Mouse (Mus musculus): ENCODE measurements around the gene Olfr1217. TPM values are rescaled to one million over a fixed set of nuclear protein-coding genes. Genes with fewer than 3 reads are reported as not detected.

The Olfr1217 gene
- polyA plus RNA-seq (2014; fragmentation: Illumina TruSeq; extraction: RNeasy Lipid Tissue Mini Kit (QIAGEN cat#74804); ENCODE audit: low read depth, low replicate concordance), result not detected

GRCm38 (mm10) chr2:89031965-89032364 is at the start of gene Olfr1217:
Olfr1217 (minus strand) TSS chr2:89032065.

DNA sequence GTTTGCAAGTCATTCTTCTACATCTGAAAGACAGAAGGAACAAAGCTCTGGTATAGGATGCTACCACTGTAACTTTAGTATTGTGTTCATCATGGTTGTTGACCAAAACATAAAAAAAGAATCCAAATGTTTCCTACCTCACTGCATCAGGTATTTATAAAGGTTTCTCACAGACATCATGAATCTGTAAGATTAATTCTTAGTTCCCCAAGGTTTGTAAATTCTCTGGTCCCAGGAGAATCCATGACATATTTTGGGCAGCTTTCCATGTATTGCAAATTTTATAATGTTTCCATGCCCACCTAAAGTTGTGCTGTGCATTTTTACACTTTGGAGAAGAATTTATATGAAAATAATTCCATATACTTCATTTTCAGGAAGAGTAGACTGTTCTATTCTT is 29.2 kb upstream of the Olfr1217 start, which contains the start of gene Olfr1218:
TSS of gene Olfr1218 (minus strand) at position 101 of the 400 bp plus-strand sequence.

DNA sequence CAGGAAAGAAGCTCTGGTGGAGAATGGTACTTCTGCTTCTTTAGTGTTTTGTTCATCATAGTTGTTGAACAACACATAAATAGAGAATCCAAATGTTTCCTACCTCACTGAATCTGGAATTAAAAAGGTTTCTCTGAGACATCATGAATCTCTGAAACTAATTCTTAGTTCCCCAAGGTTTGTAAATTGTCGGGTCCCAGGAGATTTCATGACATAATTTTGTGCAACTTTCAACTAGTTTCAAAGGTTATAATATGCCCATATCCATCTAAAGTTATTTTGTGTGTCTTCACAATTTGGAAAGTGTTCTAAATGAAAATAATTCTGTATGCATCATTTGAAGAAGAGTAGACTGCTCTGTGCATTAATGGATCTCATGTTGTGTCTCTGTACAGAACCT is 13.6 kb downstream of the Olfr1217 start, which contains the start of gene Olfr1216:
TSS of gene Olfr1216 (minus strand) at position 101 of the 400 bp plus-strand sequence.

DNA sequence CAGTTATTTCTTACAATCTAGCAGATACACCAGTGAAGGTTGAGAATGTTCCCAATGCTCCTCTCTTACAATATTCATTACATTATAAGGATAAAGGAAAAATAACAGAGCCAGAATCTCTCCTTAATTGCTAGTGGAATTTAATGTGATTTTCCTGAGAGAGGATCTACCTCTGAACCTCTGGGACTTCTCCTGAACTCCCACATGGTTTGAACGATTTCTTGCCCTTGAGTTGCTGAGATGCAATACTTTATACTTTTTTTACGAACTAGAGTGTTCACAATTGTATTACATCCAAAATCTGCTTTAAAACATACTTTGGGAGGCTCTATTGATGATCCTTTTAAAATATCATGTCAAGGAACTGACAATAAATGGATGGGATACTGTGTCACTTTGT is 25.0 kb downstream of the Olfr1217 start, which contains the start of gene Olfr1215:
TSS of gene Olfr1215 (minus strand) at position 101 of the 400 bp plus-strand sequence.

DNA sequence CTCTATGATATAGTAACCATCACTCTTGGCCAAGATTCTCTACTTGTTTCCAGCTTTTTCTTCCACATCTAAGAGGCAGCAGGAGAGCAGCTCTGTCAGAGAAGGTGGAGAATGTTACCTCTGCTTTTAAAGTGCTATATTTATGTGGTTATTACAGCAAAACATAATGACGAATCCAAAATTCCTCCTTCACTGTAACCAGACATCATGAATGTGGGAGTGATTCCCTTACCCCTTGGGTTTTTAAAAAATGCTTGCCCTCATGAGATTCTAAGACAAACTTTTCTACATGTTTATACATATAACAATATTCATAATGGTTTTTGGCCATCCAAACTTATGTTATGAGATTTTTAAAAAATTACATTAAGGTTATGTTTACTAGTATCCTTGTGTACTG is 39.3 kb downstream of the Olfr1217 start, which contains the start of gene Olfr1214:
TSS of gene Olfr1214 (minus strand) at position 101 of the 400 bp plus-strand sequence.

GRCm38 (mm10) chr2:88980181-88980580 is 51.7 kb downstream of the Olfr1217 start, which contains the start of gene Gm13762:
Gm13762 (minus strand) TSS chr2:88980281.

Other genes starting within 250 kb of the Olfr1217 start
- not detected for gene Olfr1201, start 239.0 kb downstream of the Olfr1217 start, polyA plus RNA-seq (2014; fragmentation: Illumina TruSeq; extraction: RNeasy Lipid Tissue Mini Kit (QIAGEN cat#74804); ENCODE audit: low read depth, low replicate concordance)
- not detected for gene Olfr1202, start 217.6 kb downstream of the Olfr1217 start, polyA plus RNA-seq (2014; fragmentation: Illumina TruSeq; extraction: RNeasy Lipid Tissue Mini Kit (QIAGEN cat#74804); ENCODE audit: low read depth, low replicate concordance)
- not detected for gene Olfr1205, start 202.3 kb downstream of the Olfr1217 start, polyA plus RNA-seq (2014; fragmentation: Illumina TruSeq; extraction: RNeasy Lipid Tissue Mini Kit (QIAGEN cat#74804); ENCODE audit: low read depth, low replicate concordance)
- gene Olfr1204, start 182.8 kb downstream of the Olfr1217 start, polyA plus RNA-seq (2014; fragmentation: Illumina TruSeq; extraction: RNeasy Lipid Tissue Mini Kit (QIAGEN cat#74804); ENCODE audit: low read depth, low replicate concordance), result not detected
- gene Olfr1206, start 168.8 kb downstream of the Olfr1217 start, polyA plus RNA-seq (2014; fragmentation: Illumina TruSeq; extraction: RNeasy Lipid Tissue Mini Kit (QIAGEN cat#74804); ENCODE audit: low read depth, low replicate concordance), result not detected
- not detected for gene Olfr1208, start 129.8 kb downstream of the Olfr1217 start, polyA plus RNA-seq (2014; fragmentation: Illumina TruSeq; extraction: RNeasy Lipid Tissue Mini Kit (QIAGEN cat#74804); ENCODE audit: low read depth, low replicate concordance)
- gene Olfr1209, start 116.9 kb downstream of the Olfr1217 start, polyA plus RNA-seq (2014; fragmentation: Illumina TruSeq; extraction: RNeasy Lipid Tissue Mini Kit (QIAGEN cat#74804); ENCODE audit: low read depth, low replicate concordance), result not detected
- gene Olfr1211, start 94.0 kb downstream of the Olfr1217 start, polyA plus RNA-seq (2014; fragmentation: Illumina TruSeq; extraction: RNeasy Lipid Tissue Mini Kit (QIAGEN cat#74804); ENCODE audit: low read depth, low replicate concordance), result not detected
- gene Olfr1212, start 78.1 kb downstream of the Olfr1217 start, polyA plus RNA-seq (2014; fragmentation: Illumina TruSeq; extraction: RNeasy Lipid Tissue Mini Kit (QIAGEN cat#74804); ENCODE audit: low read depth, low replicate concordance), result not detected
- not detected for gene Gm13762, start 51.8 kb downstream of the Olfr1217 start, polyA plus RNA-seq (2014; fragmentation: Illumina TruSeq; extraction: RNeasy Lipid Tissue Mini Kit (QIAGEN cat#74804); ENCODE audit: low read depth, low replicate concordance)
- not detected for gene Olfr1214, start 39.4 kb downstream of the Olfr1217 start, polyA plus RNA-seq (2014; fragmentation: Illumina TruSeq; extraction: RNeasy Lipid Tissue Mini Kit (QIAGEN cat#74804); ENCODE audit: low read depth, low replicate concordance)
- not detected for gene Olfr1215, start 25.1 kb downstream of the Olfr1217 start, polyA plus RNA-seq (2014; fragmentation: Illumina TruSeq; extraction: RNeasy Lipid Tissue Mini Kit (QIAGEN cat#74804); ENCODE audit: low read depth, low replicate concordance)
- not detected for gene Olfr1216, start 13.7 kb downstream of the Olfr1217 start, polyA plus RNA-seq (2014; fragmentation: Illumina TruSeq; extraction: RNeasy Lipid Tissue Mini Kit (QIAGEN cat#74804); ENCODE audit: low read depth, low replicate concordance)
- gene Olfr1218, start 29.1 kb upstream of the Olfr1217 start, polyA plus RNA-seq (2014; fragmentation: Illumina TruSeq; extraction: RNeasy Lipid Tissue Mini Kit (QIAGEN cat#74804); ENCODE audit: low read depth, low replicate concordance), result not detected
- gene Olfr1219, start 51.4 kb upstream of the Olfr1217 start, polyA plus RNA-seq (2014; fragmentation: Illumina TruSeq; extraction: RNeasy Lipid Tissue Mini Kit (QIAGEN cat#74804); ENCODE audit: low read depth, low replicate concordance), result not detected
- not detected for gene Olfr1220, start 74.8 kb upstream of the Olfr1217 start, polyA plus RNA-seq (2014; fragmentation: Illumina TruSeq; extraction: RNeasy Lipid Tissue Mini Kit (QIAGEN cat#74804); ENCODE audit: low read depth, low replicate concordance)
- not detected for gene Olfr1221, start 85.2 kb upstream of the Olfr1217 start, polyA plus RNA-seq (2014; fragmentation: Illumina TruSeq; extraction: RNeasy Lipid Tissue Mini Kit (QIAGEN cat#74804); ENCODE audit: low read depth, low replicate concordance)
- gene Olfr1222, start 101.0 kb upstream of the Olfr1217 start, polyA plus RNA-seq (2014; fragmentation: Illumina TruSeq; extraction: RNeasy Lipid Tissue Mini Kit (QIAGEN cat#74804); ENCODE audit: low read depth, low replicate concordance), result not detected
- not detected for gene Olfr1223, start 119.5 kb upstream of the Olfr1217 start, polyA plus RNA-seq (2014; fragmentation: Illumina TruSeq; extraction: RNeasy Lipid Tissue Mini Kit (QIAGEN cat#74804); ENCODE audit: low read depth, low replicate concordance)
- not detected for gene Olfr1224-ps1, start 132.0 kb upstream of the Olfr1217 start, polyA plus RNA-seq (2014; fragmentation: Illumina TruSeq; extraction: RNeasy Lipid Tissue Mini Kit (QIAGEN cat#74804); ENCODE audit: low read depth, low replicate concordance)
- not detected for gene Olfr1225, start 142.6 kb upstream of the Olfr1217 start, polyA plus RNA-seq (2014; fragmentation: Illumina TruSeq; extraction: RNeasy Lipid Tissue Mini Kit (QIAGEN cat#74804); ENCODE audit: low read depth, low replicate concordance)
- gene Olfr1226, start 168.0 kb upstream of the Olfr1217 start, polyA plus RNA-seq (2014; fragmentation: Illumina TruSeq; extraction: RNeasy Lipid Tissue Mini Kit (QIAGEN cat#74804); ENCODE audit: low read depth, low replicate concordance), result not detected
- gene Olfr1228, start 222.0 kb upstream of the Olfr1217 start, polyA plus RNA-seq (2014; fragmentation: Illumina TruSeq; extraction: RNeasy Lipid Tissue Mini Kit (QIAGEN cat#74804); ENCODE audit: low read depth, low replicate concordance), result not detected

All from adrenal gland, adult 10 weeks (tissue).